Mouse (Mus musculus): Measurements from ENCODE around the gene Asb4. TPM values are rescaled to one million over a fixed set of nuclear protein-coding genes. Genes with fewer than 3 reads are reported as not detected.

The Asb4 gene
- total RNA-seq, 2 experiments from 2014 or later = 6.2 to 9.7 TPM

DNA sequence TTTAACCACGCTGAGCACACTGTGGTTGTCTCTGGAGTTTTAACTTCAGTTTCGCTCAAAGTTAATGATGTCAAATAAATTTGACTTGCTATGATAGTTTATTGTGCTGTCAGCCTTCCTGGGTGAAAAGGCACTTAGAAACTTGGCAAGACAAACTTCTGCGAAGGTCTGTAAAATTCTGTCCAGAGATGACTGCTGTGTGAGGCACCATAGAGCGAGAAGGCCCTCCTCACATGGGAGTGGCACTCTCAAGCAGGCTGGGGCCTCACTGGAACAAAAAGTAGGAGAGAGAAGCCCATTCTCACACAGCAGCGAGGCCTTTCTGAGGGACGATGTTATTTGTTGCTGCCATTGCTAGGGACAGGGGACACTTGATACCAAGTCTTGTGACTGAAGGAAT lies 58.0 kb downstream of the Asb4 start:
- intact Hi-C loops (cut with DNase I) = loop anchor here (2.0 kb wide), 1 partner anchor 28 kb away; no protein-coding TSS in a partner anchor
- no peak for DNase-seq (ENCODE audit: low spot score)

DNA sequence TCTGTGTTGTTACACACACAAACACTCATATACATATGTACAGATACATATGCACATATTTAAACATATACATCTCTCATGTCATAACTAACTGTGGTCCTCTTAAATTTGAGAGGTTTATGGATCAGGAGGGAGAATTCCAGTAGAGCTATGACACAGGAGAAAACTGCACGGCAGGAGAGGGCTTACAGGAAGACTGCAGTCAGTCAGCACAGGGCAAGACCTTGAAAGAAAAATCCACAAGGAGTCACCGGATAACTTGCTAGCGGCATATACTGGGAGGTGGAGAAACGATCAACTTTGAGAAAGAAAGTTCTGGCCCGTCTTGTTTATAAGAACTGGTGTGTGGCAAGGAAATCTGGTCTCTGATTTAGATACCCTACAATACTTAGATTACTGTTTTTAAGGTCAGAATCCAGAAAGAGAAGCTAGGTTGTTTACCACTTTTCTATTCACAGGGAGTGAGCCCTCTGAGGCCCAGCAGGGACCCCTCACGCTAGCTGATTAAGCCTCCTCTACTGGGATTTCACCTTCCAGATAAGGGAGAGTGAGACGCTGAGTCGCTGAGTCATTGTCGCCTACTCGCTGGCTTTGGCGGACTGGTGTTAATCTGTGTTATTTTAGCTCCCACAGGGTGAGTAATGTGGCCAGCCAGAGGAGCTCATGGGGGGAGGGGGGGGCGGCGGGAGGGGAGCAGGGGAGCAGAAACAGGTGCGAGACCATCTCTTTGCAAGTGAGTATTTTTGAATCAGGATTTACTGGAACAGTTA lies 59.3 kb downstream of the Asb4 start:
- DNase-seq (ENCODE audit: low spot score) = peak; percentile 40
- intact Hi-C loops (cut with DNase I) = no loop called here

- peak; percentile 26 for DNase-seq (ENCODE audit: low spot score)
- intact Hi-C loops (cut with DNase I) = no loop called here
Measured at GRCm38 (mm10) chr6:5443104-5443863, 60.1 kb downstream of the Asb4 start.

GRCm38 (mm10) chr6:5444331-5444898 lies 61.2 kb downstream of the Asb4 start:
- intact Hi-C loops (cut with DNase I) = no loop called here
- no peak for DNase-seq (ENCODE audit: low spot score)

- no peak for DNase-seq (ENCODE audit: low spot score)
- intact Hi-C loops (cut with DNase I) = no loop called here
Measured at GRCm38 (mm10) chr6:5447013-5447412, 63.8 kb downstream of the Asb4 start.

GRCm38 (mm10) chr6:5447546-5447945 lies 64.4 kb downstream of the Asb4 start:
- DNase-seq (ENCODE audit: low spot score) = no peak
- intact Hi-C loops (cut with DNase I) = no loop called here

DNA sequence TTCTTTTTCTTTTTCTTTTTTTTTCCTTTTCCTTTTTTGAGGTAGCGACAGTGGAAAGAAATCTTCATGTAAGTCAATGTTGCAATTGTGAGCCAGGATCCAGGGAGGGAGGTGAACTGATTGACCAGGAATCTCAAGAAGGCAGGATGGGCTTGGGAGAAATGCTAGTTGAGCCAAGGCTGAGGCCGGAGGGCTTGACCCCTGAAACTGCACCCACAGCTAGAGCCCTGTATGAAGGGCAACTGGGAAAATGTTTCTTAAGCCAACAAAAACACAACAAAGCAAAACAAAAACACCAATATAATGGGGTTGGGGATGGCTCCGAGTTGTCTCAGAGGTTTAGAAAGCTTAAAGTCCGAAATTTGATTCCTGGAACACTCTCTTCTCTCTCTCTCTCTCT lies 65.2 kb downstream of the Asb4 start:
- intact Hi-C loops (cut with DNase I) = loop anchor here (2.0 kb wide), 1 partner anchor 40 kb away; no protein-coding TSS in a partner anchor
- DNase-seq (ENCODE audit: low spot score) = no peak

- intact Hi-C loops (cut with DNase I) = loop anchor here (2.0 kb wide), 1 partner anchor 39 kb away; no protein-coding TSS in a partner anchor
- no peak for DNase-seq (ENCODE audit: low spot score)
Measured at GRCm38 (mm10) chr6:5449878-5450277, 66.7 kb downstream of the Asb4 start.

DNA sequence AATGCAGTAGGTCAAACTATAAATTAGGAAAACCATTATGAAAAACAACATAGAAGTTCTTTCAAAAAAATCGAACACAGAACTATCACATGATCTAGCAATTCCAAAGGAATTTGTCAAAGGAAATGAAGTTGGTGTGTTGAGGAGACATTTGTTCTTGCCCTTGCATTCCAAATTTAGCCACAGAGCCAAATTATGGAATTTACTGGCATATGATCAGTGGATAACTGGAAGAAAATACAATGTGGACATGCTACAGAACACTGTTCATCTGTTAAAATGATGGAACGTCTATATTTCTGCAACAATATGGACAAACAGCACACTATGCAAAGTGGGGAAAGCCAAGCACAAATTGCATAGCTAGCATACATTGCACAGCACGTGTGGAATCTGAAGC lies 72.7 kb downstream of the Asb4 start:
- intact Hi-C loops (cut with DNase I) = no loop called here
- no peak for DNase-seq (ENCODE audit: low spot score)

GRCm38 (mm10) chr6:5470480-5471318 lies 87.5 kb downstream of the Asb4 start:
- intact Hi-C loops (cut with DNase I) = no loop called here
- DNase-seq (ENCODE audit: low spot score) = no peak

GRCm38 (mm10) chr6:5472692-5473091 lies 89.5 kb downstream of the Asb4 start:
- intact Hi-C loops (cut with DNase I) = no loop called here
- DNase-seq (ENCODE audit: low spot score) = no peak

DNA sequence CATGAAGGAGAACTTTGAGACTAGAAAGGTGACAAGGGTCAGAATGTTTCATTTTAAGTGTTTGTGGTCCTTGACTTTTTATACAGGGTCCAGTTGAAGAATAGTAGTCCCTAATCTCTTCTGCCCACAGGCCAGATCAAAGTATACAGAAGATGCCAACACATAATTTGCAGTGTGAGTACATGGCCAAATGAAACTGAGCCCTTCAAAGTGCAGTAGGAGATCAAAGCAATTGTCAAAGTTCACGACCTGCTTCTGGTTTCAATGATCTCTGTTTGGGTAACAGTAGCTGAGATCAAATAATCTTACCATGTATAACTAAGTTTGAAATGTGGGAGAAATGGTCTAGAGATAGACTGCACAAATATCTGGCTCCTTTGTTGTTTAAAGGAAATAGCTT lies 90.8 kb downstream of the Asb4 start:
- intact Hi-C loops (cut with DNase I) = no loop called here

GRCm38 (mm10) chr6:5481066-5481465 lies 97.9 kb downstream of the Asb4 start:
- no peak for DNase-seq (ENCODE audit: low spot score)
- intact Hi-C loops (cut with DNase I) = no loop called here

More for the DNA sequence above, 90.8 kb downstream of the Asb4 start:
- no peak for DNase-seq (ENCODE audit: low spot score)

GRCm38 (mm10) chr6:5482270-5482783 lies 99.1 kb downstream of the Asb4 start:
- intact Hi-C loops (cut with DNase I) = no loop called here
- no peak for DNase-seq (ENCODE audit: low spot score)

Other genes with a start within 250 kb of the Asb4 start
- gene Pon1, start 189.4 kb upstream of the Asb4 start, total RNA-seq (2021) = not detected
- 10 to 100 TPM; 19.4 to 20.0 TPM for gene Pon3, start 127.1 kb upstream of the Asb4 start, total RNA-seq (2021)
- gene Pon2, start 84.9 kb upstream of the Asb4 start, total RNA-seq (2021) = 10 to 100 TPM; 15.6 to 18.3 TPM
- 100 to 1,000 TPM; 594 to 699 TPM for gene Pdk4, start 112.9 kb downstream of the Asb4 start, total RNA-seq (2021)